Mouse (Mus musculus) ES-E14 (cell line): ENCODE results near the gene Iffo2.

ENCODE experiments used
- CHD2 ChIP-seq: IDR thresholded peaks from 2 replicates; pipeline ENCODE4 v1.6.1; 2014; ENCODE audit warnings: mild to moderate bottlenecking, low read depth, low read length, inconsistent platforms
- MAFK ChIP-seq: IDR thresholded peaks from 2 replicates; pipeline ENCODE4 v1.6.1; 2014; ENCODE audit warnings: mild to moderate bottlenecking, low read depth, low read length, inconsistent platforms; ENCODE audit not compliant: insufficient read depth
- ZC3H11A ChIP-seq: IDR thresholded peaks from 2 replicates; pipeline ENCODE4 v1.6.1; 2012; ENCODE audit warnings: low read depth, mild to moderate bottlenecking, inconsistent platforms, low read length, borderline replicate concordance
- ZNF384 ChIP-seq: IDR thresholded peaks from 2 replicates; pipeline ENCODE4 v1.6.1; 2012; ENCODE audit warnings: low read depth, low read length, inconsistent platforms

GRCm38 (mm10) chr4:139590446-139590845, 60.1 kb downstream of the Iffo2 start:
- no peak for TF ChIP-seq CHD2
- TF ChIP-seq ZC3H11A, result no peak
- no peak for TF ChIP-seq ZNF384
- TF ChIP-seq MAFK, result no peak
